Mouse (Mus musculus) heart, embryonic 14.5 days (tissue): ENCODE data around the gene Sgf29. TPM values are rescaled to one million over a fixed set of nuclear protein-coding genes. Genes with fewer than 3 reads are reported as not detected.

Source experiments
- ATAC-seq: fragments of 200-750 bp; cut with Nextera tagmentation; 2 replicates; pipeline ENCODE4 v1.8.0; 2017; ENCODE audit warnings: low read depth, moderate TSS enrichment; ENCODE audit not compliant: insufficient number of reproducible peaks, insufficient read depth, low FRiP score
- H3K27ac ChIP-seq, 2 experiments: fragments of 200-500 bp in 1 of 2; fragments of 300-500 bp in 1 of 2; sonication (generic) in 1 of 2; replicated peaks in 1 of 2; 2 replicates each; pipeline ENCODE4 v1.5.1; 2012 to 2014; ENCODE audit warnings: low read depth in 2 of 2, low read length in 2 of 2, control low read depth in 1 of 2, mild to moderate bottlenecking in 1 of 2, mixed read lengths in 1 of 2; ENCODE audit not compliant: control insufficient read depth in 1 of 2, insufficient read depth in 1 of 2
- H3K27me3 ChIP-seq: fragments of 300-500 bp; sonication (generic); 2 replicates; pipeline ENCODE4 v1.6.1; 2014; ENCODE audit warnings: mild to moderate bottlenecking, low read length, control low read depth; ENCODE audit not compliant: control insufficient read depth, insufficient read depth
- H3K36me3 ChIP-seq: fragments of 300-500 bp; sonication (generic); 2 replicates; pipeline ENCODE4 v1.6.1; 2014; ENCODE audit warnings: mild to moderate bottlenecking, control low read depth, low read length, mixed read lengths; ENCODE audit not compliant: control insufficient read depth, insufficient read depth
- H3K4me1 ChIP-seq, 2 experiments: fragments of 200-500 bp in 1 of 2; fragments of 300-500 bp in 1 of 2; sonication (generic) in 1 of 2; 2 replicates each; pipeline ENCODE4 v1.6.1; 2012 to 2014; ENCODE audit warnings: low read length in 2 of 2, control low read depth in 1 of 2, mixed read lengths in 1 of 2; ENCODE audit not compliant: control insufficient read depth in 2 of 2, insufficient read depth in 2 of 2
- H3K4me2 ChIP-seq: fragments of 300-500 bp; sonication (generic); 2 replicates; pipeline ENCODE4 v1.6.1; 2014; ENCODE audit warnings: mild to moderate bottlenecking, low read length
- H3K4me3 ChIP-seq, 2 experiments: fragments of 200-500 bp in 1 of 2; fragments of 300-500 bp in 1 of 2; sonication (generic) in 1 of 2; 2 replicates each; pipeline ENCODE4 v1.5.1; 2012 to 2014; ENCODE audit warnings: low read length in 2 of 2, mild to moderate bottlenecking in 2 of 2, control low read depth in 1 of 2, low read depth in 1 of 2, moderate library complexity in 1 of 2; ENCODE audit not compliant: control insufficient read depth in 1 of 2, insufficient read depth in 1 of 2
- H3K9ac ChIP-seq: fragments of 300-500 bp; sonication (generic); 2 replicates; pipeline ENCODE4 v1.6.1; 2014; ENCODE audit warnings: mild to moderate bottlenecking, low read length
- H3K9me3 ChIP-seq: fragments of 300-500 bp; sonication (generic); 2 replicates; pipeline ENCODE4 v1.6.1; 2016; ENCODE audit warnings: low read length, control low read depth; ENCODE audit not compliant: control insufficient read depth
- WGBS: fragments of 180-500 bp; shearing (Covaris S2); extraction: QIAGEN DNeasy Blood & Tissue Kit; methylation state at CpG from one replicate; pipeline ENCODE4 v1.1.7; 2014; 5-methylcytosine and 5-hydroxymethylcytosine counted together
- polyA plus RNA-seq: library from polyadenylated mRNA; unstranded; fragments of >200 nt; fragmentation: Nextera tagmentation; extraction: Ambion mirVana; gene quantifications from 2 replicates; pipeline ENCODE4 v1.2.1, GENCODE M21; 2014

Gene Sgf29
- polyA plus RNA-seq, 1 experiment from 2014 or later, result 22.4 TPM

GRCm38 (mm10) chr7:126628111-126628510, 21.0 kb upstream of the Sgf29 start:
- no peaks in the 10 kb centered on the region for H3K36me3 ChIP-seq
- no peaks in the 10 kb centered on the region for H3K9me3 ChIP-seq
- peak overlapping the region; percentile 9; a peak in 1 of 4 replicates for H3K27ac ChIP-seq
- H3K4me3 ChIP-seq, result no peak overlapping the region
- no peak overlapping the region for H3K4me2 ChIP-seq
- WGBS, result 57% methylated on average over 6 of the region's 6 CpGs
- H3K27me3 ChIP-seq, result no peaks in the 10 kb centered on the region
- H3K4me1 ChIP-seq, result peaks cover 0 to 7% of the 10 kb centered on the region in 2 experiments; a peak in 1 of 4 replicates
- no peak overlapping the region for H3K9ac ChIP-seq
- no peak for ATAC-seq

DNA sequence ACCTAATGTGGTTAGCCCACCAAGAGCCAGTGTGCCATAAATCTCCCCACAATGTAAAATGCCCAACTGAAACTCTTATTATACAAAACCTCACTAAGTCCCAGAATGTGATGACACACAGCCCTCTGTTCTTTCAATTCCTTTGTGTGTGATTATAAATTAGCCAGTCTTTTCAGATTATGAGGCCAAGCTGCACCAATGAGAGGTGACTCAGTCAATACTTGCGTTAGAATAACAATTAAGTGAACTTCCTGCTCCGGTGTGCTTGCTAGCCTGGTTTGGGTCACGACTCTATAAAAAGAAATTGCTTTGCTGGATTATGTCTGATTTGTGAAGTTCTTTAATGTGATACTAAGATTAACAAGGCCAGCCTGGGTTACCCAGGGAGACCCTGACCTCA, 19.2 kb upstream of the Sgf29 start:
- no peak for ATAC-seq
- WGBS, result 57% methylated on average over 3 of the region's 3 CpGs

DNA sequence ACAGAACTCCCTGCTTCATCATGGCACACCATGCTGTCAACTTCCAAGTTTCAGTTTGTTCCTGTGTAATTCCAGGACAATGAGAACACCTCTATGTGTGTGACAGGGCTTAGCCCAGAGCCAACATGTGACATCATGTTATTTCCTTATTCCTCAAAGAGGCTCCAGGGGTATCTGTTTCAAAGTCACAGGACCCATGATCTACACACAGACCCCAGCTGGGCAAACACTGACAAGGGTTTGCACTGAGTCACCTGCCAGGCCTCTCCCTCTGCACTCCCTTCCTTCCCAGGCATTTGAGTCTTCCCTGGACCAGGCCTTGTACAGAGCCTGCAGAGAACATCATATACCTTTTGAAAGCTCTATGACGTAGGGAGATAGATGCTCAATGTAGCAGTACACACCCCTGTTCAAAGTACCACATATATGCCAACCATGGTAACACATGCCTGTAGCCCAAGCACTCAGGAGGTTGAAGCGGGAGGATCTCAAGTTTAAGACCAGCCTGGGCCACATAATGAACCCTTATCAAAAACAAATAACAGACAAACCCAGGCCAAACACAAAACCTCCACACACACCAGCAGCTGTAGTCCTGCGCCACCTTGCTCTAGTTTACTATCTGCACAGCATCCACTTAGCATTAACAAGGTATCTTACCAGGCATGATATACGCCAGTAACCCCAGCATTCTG, 18.1 kb upstream of the Sgf29 start, which contains the start of gene Nupr1:
Nupr1 (minus strand) TSS at position 38 of the 695 bp plus-strand sequence.
- Histone ChIP-seq H3K4me1 (no peaks in the 10 kb centered on the region; a peak in 1 of 4 replicates), H3K27ac (no peak within 1 kb of the TSS), H3K4me3 (no peak within 1 kb of the TSS), H3K27me3 (no peaks in the 10 kb centered on the region), H3K36me3 (no peaks in the 10 kb centered on the region), H3K9me3 (no peaks in the 10 kb centered on the region), H3K4me2 (no peak within 1 kb of the TSS), H3K9ac (no peak within 1 kb of the TSS)
- WGBS, result 84% methylated on average over 4 of the region's 4 CpGs
- no peak for ATAC-seq

More for the DNA sequence above, 19.2 kb upstream of the Sgf29 start:
- Histone ChIP-seq H3K4me3 (no peak overlapping the region), H3K27ac (no peak overlapping the region), H3K9me3 (no peaks in the 10 kb centered on the region), H3K36me3 (no peaks in the 10 kb centered on the region), H3K4me2 (no peak overlapping the region), H3K4me1 (peaks cover 0 to 7% of the 10 kb centered on the region in 2 experiments; a peak in 1 of 4 replicates), H3K9ac (no peak overlapping the region), H3K27me3 (no peaks in the 10 kb centered on the region)

- 53% methylated on average over 2 of the region's 2 CpGs for WGBS
- no peaks in the 10 kb centered on the region for H3K36me3 ChIP-seq
- ATAC-seq, result no peak
- H3K9me3 ChIP-seq, result no peaks in the 10 kb centered on the region
- H3K4me3 ChIP-seq, result no peak overlapping the region
- no peak overlapping the region for H3K4me2 ChIP-seq
- no peaks in the 10 kb centered on the region; a peak in 1 of 4 replicates for H3K4me1 ChIP-seq
- no peak overlapping the region for H3K27ac ChIP-seq
- no peak overlapping the region for H3K9ac ChIP-seq
- H3K27me3 ChIP-seq, result no peaks in the 10 kb centered on the region
These were observed 16.6 kb upstream of the Sgf29 start for GRCm38 (mm10) chr7:126632478-126632877.

DNA sequence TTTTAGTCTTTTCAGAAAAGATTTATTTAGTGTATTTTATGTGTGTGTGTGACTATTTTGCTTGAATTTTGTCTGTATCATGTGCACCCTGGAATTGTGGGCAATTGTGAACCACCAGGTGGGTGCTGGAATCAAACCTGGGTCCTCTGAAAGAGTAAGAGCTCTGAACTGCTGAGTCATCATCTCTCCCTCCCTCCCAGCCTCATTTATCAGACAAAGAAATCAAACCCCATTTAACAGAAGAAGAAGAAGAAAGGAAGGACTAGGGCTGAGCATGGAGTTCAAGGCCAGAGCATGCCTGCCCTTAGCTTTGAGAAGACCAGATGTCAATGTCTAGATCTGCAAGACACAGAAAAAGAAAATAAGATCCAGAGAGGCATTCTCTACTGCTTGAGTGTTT, 13.7 kb upstream of the Sgf29 start:
- no peaks in the 10 kb centered on the region for H3K9me3 ChIP-seq
- H3K4me2 ChIP-seq, result no peak overlapping the region
- H3K4me3 ChIP-seq, result no peak overlapping the region
- no peak overlapping the region for H3K27ac ChIP-seq
- ATAC-seq, result no peak
- no peak overlapping the region for H3K9ac ChIP-seq
- H3K4me1 ChIP-seq, result no peaks in the 10 kb centered on the region
- H3K27me3 ChIP-seq, result no peaks in the 10 kb centered on the region; the same call in 1 of the 2 replicates
- H3K36me3 ChIP-seq, result no peaks in the 10 kb centered on the region

- H3K4me2 ChIP-seq, result no peak overlapping the region
- no peak overlapping the region for H3K27ac ChIP-seq
- ATAC-seq, result no peak
- no peak overlapping the region for H3K9ac ChIP-seq
- H3K4me1 ChIP-seq, result no peaks in the 10 kb centered on the region
- 13% methylated on average over 4 of the region's 4 CpGs for WGBS
- no peaks in the 10 kb centered on the region; the same call in 1 of the 2 replicates for H3K27me3 ChIP-seq
- no peaks in the 10 kb centered on the region for H3K9me3 ChIP-seq
- no peak overlapping the region for H3K4me3 ChIP-seq
- H3K36me3 ChIP-seq, result no peaks in the 10 kb centered on the region
These were observed 12.2 kb upstream of the Sgf29 start for GRCm38 (mm10) chr7:126636733-126637520.

GRCm38 (mm10) chr7:126642545-126643243, 6.4 kb upstream of the Sgf29 start:
- Histone ChIP-seq H3K9me3 (no peaks in the 10 kb centered on the region), H3K4me3 (no peak overlapping the region), H3K9ac (no peak overlapping the region), H3K27ac (no peak overlapping the region), H3K27me3 (no peaks in the 10 kb centered on the region; the same call in 1 of the 2 replicates), H3K4me1 (no peaks in the 10 kb centered on the region; a peak in 1 of 4 replicates), H3K36me3 (no peaks in the 10 kb centered on the region), H3K4me2 (no peak overlapping the region)
- WGBS, result 73% methylated on average over 5 of the region's 5 CpGs
- ATAC-seq, result no peak
